Mouse (Mus musculus) kidney, embryonic 14.5 days (tissue): Measurements from ENCODE around the gene Mepe. TPM values are rescaled to one million over a fixed set of nuclear protein-coding genes. Genes with fewer than 3 reads are reported as not detected.

Experiments
- ATAC-seq: fragments of 200-750 bp; cut with Nextera tagmentation; 2 replicates; pipeline ENCODE4 v1.8.0; 2017; ENCODE audit warnings: moderate number of reproducible peaks, mild to moderate bottlenecking, moderate TSS enrichment, moderate library complexity; ENCODE audit not compliant: low FRiP score, low TSS enrichment
- H3K27ac ChIP-seq: fragments of 300-500 bp; sonication (generic); 2 replicates; pipeline ENCODE4 v1.5.1; 2014; ENCODE audit warnings: low read depth, mild to moderate bottlenecking, low read length, moderate library complexity, mixed read lengths
- H3K27me3 ChIP-seq: fragments of 300-500 bp; sonication (generic); 2 replicates; pipeline ENCODE4 v1.6.1; 2014; ENCODE audit warnings: mild to moderate bottlenecking, low read length; ENCODE audit not compliant: control insufficient read depth, insufficient read depth
- H3K36me3 ChIP-seq: fragments of 300-500 bp; sonication (generic); 2 replicates; pipeline ENCODE4 v1.6.1; 2014; ENCODE audit warnings: low read length, mixed read lengths; ENCODE audit not compliant: control insufficient read depth, insufficient read depth
- H3K4me1 ChIP-seq: fragments of 300-500 bp; sonication (generic); 2 replicates; pipeline ENCODE4 v1.6.1; 2014; ENCODE audit warnings: low read length, mixed read lengths; ENCODE audit not compliant: control insufficient read depth, insufficient read depth
- H3K4me2 ChIP-seq: fragments of 300-500 bp; sonication (generic); replicated peaks from 2 replicates; pipeline ENCODE4 v1.6.1; 2014; ENCODE audit warnings: low read depth, mild to moderate bottlenecking, low read length
- H3K4me3 ChIP-seq: fragments of 300-500 bp; sonication (generic); 2 replicates; pipeline ENCODE4 v1.5.1; 2014; ENCODE audit warnings: mild to moderate bottlenecking, low read length
- H3K9ac ChIP-seq: fragments of 300-500 bp; sonication (generic); 2 replicates; pipeline ENCODE4 v1.6.1; 2014; ENCODE audit warnings: low read depth, mild to moderate bottlenecking, low read length, moderate library complexity
- H3K9me3 ChIP-seq: fragments of 300-500 bp; sonication (generic); 2 replicates; pipeline ENCODE4 v1.6.1; 2016; ENCODE audit warnings: low read length; ENCODE audit not compliant: control insufficient read depth
- WGBS: fragments of 180-500 bp; shearing (Covaris S2); extraction: QIAGEN DNeasy Blood & Tissue Kit; methylation state at CpG from one replicate; pipeline ENCODE4 v1.1.7; 2014; 5-methylcytosine and 5-hydroxymethylcytosine counted together
- polyA plus RNA-seq: library from polyadenylated mRNA; unstranded; fragments of >200 nt; fragmentation: Nextera tagmentation; extraction: Ambion mirVana; gene quantifications from 2 replicates; pipeline ENCODE4 v1.2.1, GENCODE M21; 2014

Mepe gene
- polyA plus RNA-seq, 1 experiment from 2014 or later: not detected

- H3K36me3 ChIP-seq: no peaks in the 10 kb centered on the region
- no peak overlapping the region for H3K4me2 ChIP-seq
- 66% methylated on average over 5 of the region's 5 CpGs for WGBS
- no peaks in the 10 kb centered on the region for H3K27me3 ChIP-seq
- H3K9me3 ChIP-seq: no peaks in the 10 kb centered on the region
- no peak overlapping the region for H3K9ac ChIP-seq
- H3K4me3 ChIP-seq: no peak overlapping the region
- H3K27ac ChIP-seq: no peak overlapping the region
- 0 out of 2 replicates have a peak, but pooled peaks cover 17% of the 10 kb centered on the region for H3K4me1 ChIP-seq
- no peak for ATAC-seq
Observed at GRCm38 (mm10) chr5:104370580-104370979, 45.5 kb downstream of the Mepe start.

GRCm38 (mm10) chr5:104371284-104371683 is 46.2 kb downstream of the Mepe start:
- Histone ChIP-seq H3K4me3 (no peak overlapping the region), H3K4me1 (0 out of 2 replicates have a peak, but pooled peaks cover 17% of the 10 kb centered on the region), H3K36me3 (no peaks in the 10 kb centered on the region), H3K4me2 (no peak overlapping the region), H3K9me3 (no peaks in the 10 kb centered on the region), H3K27me3 (no peaks in the 10 kb centered on the region), H3K27ac (no peak overlapping the region), H3K9ac (no peak overlapping the region)
- no peak for ATAC-seq
- 94% methylated on average over 4 of the region's 4 CpGs for WGBS

GRCm38 (mm10) chr5:104373648-104374307 is 48.6 kb downstream of the Mepe start:
- peak; percentile 24; the same call in 1 of the 2 replicates for ATAC-seq
- no peak overlapping the region for H3K4me2 ChIP-seq
- no peaks in the 10 kb centered on the region for H3K27me3 ChIP-seq
- H3K36me3 ChIP-seq: no peaks in the 10 kb centered on the region
- H3K4me1 ChIP-seq: 0 out of 2 replicates have a peak, but pooled peaks cover 17% of the 10 kb centered on the region
- H3K9me3 ChIP-seq: no peaks in the 10 kb centered on the region
- H3K27ac ChIP-seq: no peak overlapping the region
- 76% methylated on average over 4 of the region's 4 CpGs for whole genome bisulfite sequencing
- H3K9ac ChIP-seq: no peak overlapping the region
- no peak overlapping the region for H3K4me3 ChIP-seq

- Histone ChIP-seq H3K4me2 (no peak overlapping the region), H3K27me3 (no peaks in the 10 kb centered on the region), H3K9me3 (no peaks in the 10 kb centered on the region), H3K9ac (no peak overlapping the region), H3K4me1 (0 out of 2 replicates have a peak, but pooled peaks cover 17% of the 10 kb centered on the region), H3K36me3 (no peaks in the 10 kb centered on the region), H3K27ac (no peak overlapping the region), H3K4me3 (no peak overlapping the region)
- peak; percentile 90 for ATAC-seq
- WGBS: 4% methylated on average over 6 of the region's 6 CpGs
Observed at GRCm38 (mm10) chr5:104374308-104374660, 49.2 kb downstream of the Mepe start.

- 44% methylated on average over 2 of the region's 2 CpGs for WGBS
- H3K27ac ChIP-seq: no peak overlapping the region
- ATAC-seq: no peak
- no peaks in the 10 kb centered on the region for H3K9me3 ChIP-seq
- H3K4me2 ChIP-seq: no peak overlapping the region
- H3K9ac ChIP-seq: no peak overlapping the region
- H3K27me3 ChIP-seq: no peaks in the 10 kb centered on the region
- no peak overlapping the region for H3K4me3 ChIP-seq
- no peaks in the 10 kb centered on the region for H3K36me3 ChIP-seq
- 0 out of 2 replicates have a peak, but pooled peaks cover 17% of the 10 kb centered on the region for H3K4me1 ChIP-seq
Observed at GRCm38 (mm10) chr5:104375132-104375531, 50.0 kb downstream of the Mepe start.

- no peak overlapping the region for H3K9ac ChIP-seq
- ATAC-seq: no peak
- no peak overlapping the region for H3K4me2 ChIP-seq
- no peak overlapping the region for H3K27ac ChIP-seq
- WGBS: 96% methylated on average over 1 of the region's 1 CpGs
- H3K36me3 ChIP-seq: no peaks in the 10 kb centered on the region
- no peaks in the 10 kb centered on the region for H3K9me3 ChIP-seq
- H3K4me1 ChIP-seq: 0 out of 2 replicates have a peak, but pooled peaks cover 17% of the 10 kb centered on the region
- H3K4me3 ChIP-seq: no peak overlapping the region
- no peaks in the 10 kb centered on the region for H3K27me3 ChIP-seq
Observed at GRCm38 (mm10) chr5:104376890-104377289, 51.8 kb downstream of the Mepe start.

GRCm38 (mm10) chr5:104380574-104380973 is 55.4 kb downstream of the Mepe start:
- WGBS: 88% methylated on average over 1 of the region's 1 CpGs
- Histone ChIP-seq H3K4me2 (no peak overlapping the region), H3K27ac (no peak overlapping the region), H3K4me3 (no peak overlapping the region), H3K27me3 (no peaks in the 10 kb centered on the region), H3K9ac (no peak overlapping the region), H3K36me3 (no peaks in the 10 kb centered on the region), H3K9me3 (no peaks in the 10 kb centered on the region), H3K4me1 (no peaks in the 10 kb centered on the region)
- no peak for ATAC-seq

- H3K27me3 ChIP-seq: no peaks in the 10 kb centered on the region
- ATAC-seq: no peak
Observed at GRCm38 (mm10) chr5:104381671-104382070, 56.5 kb downstream of the Mepe start.

GRCm38 (mm10) chr5:104384540-104384939 is 59.4 kb downstream of the Mepe start:
- Histone ChIP-seq H3K9me3 (no peaks in the 10 kb centered on the region), H3K27me3 (no peaks in the 10 kb centered on the region), H3K4me2 (no peak overlapping the region), H3K9ac (no peak overlapping the region), H3K27ac (no peak overlapping the region), H3K4me3 (no peak overlapping the region), H3K4me1 (no peaks in the 10 kb centered on the region), H3K36me3 (no peaks in the 10 kb centered on the region)
- no peak for ATAC-seq
- 60% methylated on average over 7 of the region's 7 CpGs for WGBS

More at GRCm38 (mm10) chr5:104381671-104382070, 56.5 kb downstream of the Mepe start:
- Histone ChIP-seq H3K4me3 (no peak overlapping the region), H3K9me3 (no peaks in the 10 kb centered on the region), H3K4me1 (no peaks in the 10 kb centered on the region), H3K36me3 (no peaks in the 10 kb centered on the region), H3K4me2 (no peak overlapping the region), H3K27ac (no peak overlapping the region), H3K9ac (no peak overlapping the region)
- WGBS: 77% methylated on average over 3 of the region's 7 CpGs
